Mouse (Mus musculus) forebrain, postnatal 0 days (tissue): ENCODE measurements around the gene Dcaf1. TPM values are rescaled to one million over a fixed set of nuclear protein-coding genes. Genes with fewer than 3 reads are reported as not detected.

Source experiments
- ATAC-seq: fragments of 200-750 bp; cut with Nextera tagmentation; 2 replicates; pipeline ENCODE4 v1.8.0; 2017; ENCODE audit warnings: mild to moderate bottlenecking, moderate library complexity
- DNase-seq: peaks from one replicate; pipeline ENCODE4 v3.0.0-alpha.2; 2015
- H3K27ac ChIP-seq: fragments of 300-500 bp; sonication (generic); 2 replicates; pipeline ENCODE4 v1.5.1; 2014; ENCODE audit warnings: low read depth, mild to moderate bottlenecking, antibody characterized with exemption, low read length, moderate library complexity, mixed read lengths
- H3K27me3 ChIP-seq: fragments of 300-500 bp; sonication (generic); 2 replicates; pipeline ENCODE4 v1.6.1; 2014; ENCODE audit warnings: mild to moderate bottlenecking, low read length, mixed read lengths; ENCODE audit not compliant: insufficient read depth
- H3K36me3 ChIP-seq: fragments of 300-500 bp; sonication (generic); 2 replicates; pipeline ENCODE4 v1.6.1; 2014; ENCODE audit warnings: mild to moderate bottlenecking, moderate library complexity; ENCODE audit not compliant: insufficient read depth
- H3K4me1 ChIP-seq: fragments of 300-500 bp; sonication (generic); 2 replicates; pipeline ENCODE4 v1.6.1; 2014; ENCODE audit warnings: antibody characterized with exemption; ENCODE audit not compliant: insufficient read depth
- H3K4me2 ChIP-seq: fragments of 300-500 bp; sonication (generic); 2 replicates; pipeline ENCODE4 v1.6.1; 2014; ENCODE audit warnings: low read depth, mild to moderate bottlenecking, moderate library complexity
- H3K4me3 ChIP-seq: fragments of 300-500 bp; sonication (generic); 2 replicates; pipeline ENCODE4 v1.5.1; 2014; ENCODE audit warnings: low read depth, low read length, mixed read lengths
- H3K9ac ChIP-seq: fragments of 300-500 bp; sonication (generic); 2 replicates; pipeline ENCODE4 v1.6.1; 2014; ENCODE audit warnings: mild to moderate bottlenecking
- H3K9me3 ChIP-seq: fragments of 300-500 bp; sonication (generic); 2 replicates; pipeline ENCODE4 v1.6.1; 2016; ENCODE audit warnings: low read length
- CTCF ChIP-seq: sonication (generic); IDR thresholded peaks from 2 replicates; pipeline ENCODE4 v1.5.1; 2016; ENCODE audit warnings: antibody characterized with exemption, control low read depth, low read depth
- WGBS: fragments of 180-500 bp; shearing (Covaris S2); extraction: QIAGEN DNeasy Blood & Tissue Kit; methylation state at CpG from one replicate; pipeline ENCODE4 v1.1.7; 2014; 5-methylcytosine and 5-hydroxymethylcytosine counted together
- polyA plus RNA-seq: library from polyadenylated mRNA; unstranded; fragments of >200 nt; fragmentation: Nextera tagmentation; extraction: Ambion mirVana; gene quantifications from 2 replicates; pipeline ENCODE4 v1.2.1, GENCODE M21; 2015
- total RNA-seq: library from RNA; depleted of rRNA; stranded (reverse); fragments of >200 nt; gene quantifications from 2 replicates; pipeline ENCODE4 v1.2.3, GENCODE M21; 2014

The Dcaf1 gene
- total and polyA plus RNA-seq, 2 experiments from 2014 or later = 8.0 to 33.7 TPM

DNA sequence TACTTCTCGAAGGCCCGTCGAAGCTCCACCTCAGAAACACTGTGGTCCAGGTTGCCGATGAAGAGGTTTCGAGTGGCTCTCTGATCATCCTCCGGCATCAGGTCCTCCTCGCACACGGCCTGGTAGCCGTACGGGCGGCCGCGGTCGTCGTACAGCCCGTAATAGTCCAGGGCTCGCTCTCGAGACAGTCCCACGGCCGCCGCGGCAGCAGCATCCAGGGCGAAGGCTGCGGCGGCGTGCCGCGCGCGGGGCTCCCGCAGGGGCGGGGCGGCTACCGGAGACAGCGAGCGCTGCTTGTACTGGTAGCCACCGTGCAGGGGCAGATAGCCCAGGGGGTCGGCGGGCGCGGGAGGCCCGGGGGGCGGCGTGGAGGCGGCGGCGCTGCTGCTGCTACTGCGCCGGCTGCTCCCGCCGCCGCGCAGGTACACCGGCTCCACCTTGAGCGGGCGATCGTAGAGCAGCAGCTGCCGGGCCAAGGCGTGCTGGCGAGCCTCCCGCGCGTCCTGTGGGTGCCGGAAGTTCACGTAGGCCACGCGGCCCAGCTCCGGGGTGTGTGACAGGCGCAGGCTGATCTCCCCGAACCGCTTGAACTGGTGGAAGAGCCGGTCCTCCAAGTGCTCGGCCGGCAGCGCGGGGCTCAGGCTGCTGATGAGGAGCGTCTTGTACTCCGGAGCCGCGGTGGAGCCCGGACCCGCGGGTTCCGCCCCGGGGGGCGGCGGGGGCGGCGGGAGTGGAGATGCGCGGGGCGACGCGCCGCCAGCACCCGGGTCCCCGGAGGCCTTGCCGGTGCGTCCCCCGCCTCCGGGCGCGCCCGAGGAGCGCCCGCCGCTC is 64.4 kb downstream of the Dcaf1 start:
- H3K4me1 ChIP-seq = peaks cover 34% of the 10 kb centered on the region
- 2% methylated on average over 95 of the region's 107 CpGs for WGBS
- H3K36me3 ChIP-seq = peaks cover 52% of the 10 kb centered on the region
- H3K4me2 ChIP-seq = peak overlapping the region; percentile 93
- ATAC-seq = peak; percentile 5; the same call in 1 of the 2 replicates
- no peaks in the 10 kb centered on the region for H3K27me3 ChIP-seq
- peak overlapping the region; percentile 85 for H3K4me3 ChIP-seq
- no peak for TF ChIP-seq CTCF
- H3K9me3 ChIP-seq = no peaks in the 10 kb centered on the region
- peak overlapping the region; percentile 95 for H3K27ac ChIP-seq
- peak overlapping the region; percentile 92 for H3K9ac ChIP-seq
- peak; percentile 54 for DNase-seq

- peak; percentile 89 for TF ChIP-seq CTCF
- Histone ChIP-seq H3K36me3 (peaks cover 43% of the 10 kb centered on the region), H3K9ac (peak within 1 kb of the TSS; percentile 92), H3K4me2 (peak within 1 kb of the TSS; percentile 93), H3K27me3 (no peaks in the 10 kb centered on the region), H3K4me3 (peak within 1 kb of the TSS; percentile 85), H3K27ac (peak within 1 kb of the TSS; percentile 95), H3K9me3 (no peaks in the 10 kb centered on the region), H3K4me1 (peaks cover 34% of the 10 kb centered on the region)
- peak; percentile 100 for DNase-seq
- ATAC-seq = peak; percentile 78
- WGBS = 4% methylated on average over 84 of the region's 101 CpGs
These were observed 65.4 kb downstream of the Dcaf1 start, which contains the start of gene Rbm15b for GRCm38 (mm10) chr9:106886828-106887702. Rbm15b (minus strand) TSS chr9:106887428.

DNA sequence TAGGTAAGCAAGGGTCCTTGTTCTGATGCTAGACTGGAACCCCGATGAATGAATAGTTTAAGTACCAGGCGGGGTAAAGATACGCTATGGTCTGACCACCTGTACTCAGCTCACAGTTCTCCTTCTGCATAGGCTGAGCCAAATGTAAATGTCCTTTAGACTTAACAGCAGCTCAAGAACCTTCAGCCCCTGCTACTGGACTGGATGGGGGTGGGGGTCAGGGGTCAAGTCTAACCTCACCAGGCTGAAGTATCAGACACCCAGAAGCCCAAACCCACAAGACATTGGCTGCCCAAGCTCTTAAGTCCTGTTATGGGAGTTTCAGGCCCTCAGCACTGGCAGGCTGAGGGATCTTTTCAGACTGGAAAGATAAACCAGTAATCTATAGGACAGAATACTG is 66.7 kb downstream of the Dcaf1 start:
- Histone ChIP-seq H3K9ac (no peak overlapping the region), H3K4me2 (no peak overlapping the region), H3K9me3 (no peaks in the 10 kb centered on the region), H3K36me3 (peaks cover 30% of the 10 kb centered on the region), H3K4me1 (peaks cover 28% of the 10 kb centered on the region), H3K27me3 (no peaks in the 10 kb centered on the region), H3K4me3 (no peak overlapping the region), H3K27ac (no peak overlapping the region)
- TF ChIP-seq CTCF = no peak
- WGBS = 94% methylated on average over 3 of the region's 3 CpGs
- ATAC-seq = no peak
- no peak for DNase-seq

GRCm38 (mm10) chr9:106889321-106889720 is 67.6 kb downstream of the Dcaf1 start:
- Histone ChIP-seq H3K27me3 (no peaks in the 10 kb centered on the region), H3K9me3 (no peaks in the 10 kb centered on the region), H3K36me3 (peaks cover 24% of the 10 kb centered on the region), H3K4me1 (peaks cover 20% of the 10 kb centered on the region), H3K27ac (no peak overlapping the region), H3K9ac (no peak overlapping the region), H3K4me2 (no peak overlapping the region), H3K4me3 (no peak overlapping the region)
- no peak for ATAC-seq
- no peak for DNase-seq
- WGBS = 87% methylated on average over 9 of the region's 9 CpGs
- TF ChIP-seq CTCF = no peak

DNA sequence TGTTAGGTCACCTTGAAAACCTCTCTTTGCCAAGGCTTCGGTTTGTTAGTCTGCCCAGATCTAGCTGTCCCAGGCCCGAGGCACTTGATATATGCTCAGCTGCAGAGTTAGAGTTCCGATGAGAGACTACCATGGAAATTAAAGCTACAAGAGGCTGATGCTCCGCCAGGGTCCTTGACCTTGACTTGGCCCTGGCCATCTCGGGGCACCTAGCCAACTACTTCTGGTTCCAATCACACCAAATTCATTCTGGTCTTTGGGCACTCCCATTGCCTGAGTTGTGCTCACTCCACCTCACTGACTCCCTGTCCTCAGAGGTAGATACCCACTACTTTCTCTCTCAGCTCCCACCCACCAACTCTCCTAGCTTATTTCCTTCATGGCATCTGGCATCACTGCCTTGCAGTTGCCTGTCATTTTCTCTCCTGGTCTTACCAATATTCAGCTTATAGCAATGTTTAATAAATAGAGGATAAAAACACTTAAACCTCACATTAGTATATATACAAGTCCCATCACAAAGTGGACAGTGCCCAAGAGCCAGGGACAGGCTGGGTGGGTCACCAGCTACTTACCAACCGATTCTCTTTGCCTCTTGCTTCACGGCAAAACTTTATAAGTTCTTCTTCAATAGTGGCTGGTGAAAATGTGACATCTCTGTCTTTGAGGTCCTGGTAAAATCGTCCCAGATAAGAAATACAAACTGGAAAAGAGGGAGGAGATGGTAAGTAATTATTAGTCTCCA is 69.0 kb downstream of the Dcaf1 start:
- 65% methylated on average over 8 of the region's 8 CpGs for WGBS
- no peak overlapping the region for H3K27ac ChIP-seq
- peak overlapping the region; percentile 87 for H3K9ac ChIP-seq
- no peak for TF ChIP-seq CTCF
- H3K4me3 ChIP-seq = peak overlapping the region; percentile 87
- H3K4me1 ChIP-seq = peaks cover 8% of the 10 kb centered on the region; the same call in 1 of the 2 replicates
- peak overlapping the region; percentile 68 for H3K4me2 ChIP-seq
- DNase-seq (no peak), ATAC-seq (no peak)
- H3K36me3 ChIP-seq = peaks cover 32% of the 10 kb centered on the region
- H3K9me3 ChIP-seq = no peaks in the 10 kb centered on the region
- H3K27me3 ChIP-seq = no peaks in the 10 kb centered on the region

DNA sequence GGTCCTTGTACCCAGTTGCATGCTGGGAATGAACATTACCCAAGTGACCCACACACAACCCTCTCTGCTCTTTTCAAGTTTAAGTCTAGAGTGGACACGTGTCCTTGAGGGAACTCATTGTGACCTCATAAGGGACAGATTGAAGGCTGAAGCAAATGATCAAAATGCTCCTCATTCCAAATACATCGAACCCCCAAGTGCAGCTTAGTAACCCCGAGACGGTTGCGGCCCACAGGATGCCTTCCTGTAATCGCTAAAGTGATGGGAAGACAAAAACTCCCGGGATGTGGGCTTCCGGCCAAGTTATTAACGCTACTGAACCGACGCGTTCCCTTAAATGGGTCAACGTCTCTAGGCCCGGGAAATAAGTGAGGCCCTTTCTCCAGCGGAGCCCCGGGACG is 69.7 kb downstream of the Dcaf1 start:
- no peak for TF ChIP-seq CTCF
- Histone ChIP-seq H3K27me3 (no peaks in the 10 kb centered on the region), H3K27ac (peak overlapping the region; percentile 81), H3K36me3 (peaks cover 37% of the 10 kb centered on the region), H3K9me3 (no peaks in the 10 kb centered on the region), H3K9ac (peak overlapping the region; percentile 87), H3K4me2 (peak overlapping the region; percentile 68), H3K4me1 (peaks cover 7% of the 10 kb centered on the region; the same call in 1 of the 2 replicates), H3K4me3 (peak overlapping the region; percentile 87)
- ATAC-seq (no peak), DNase-seq (no peak)
- WGBS = under 1% methylated on average over 17 of the region's 17 CpGs
